Mouse (Mus musculus): Measurements from ENCODE around the gene Rhox7a. TPM values are rescaled to one million over a fixed set of nuclear protein-coding genes. Genes with fewer than 3 reads are reported as not detected.
"Not testable (repeated sequence)": the region's sequence is repeated elsewhere in the genome, so short reads cannot be mapped to it uniquely, and the experiment has no call there.

The Rhox7a gene
- total RNA-seq (2021): not detected in 2 replicates
- long read RNA-seq: 0 reads

DNA sequence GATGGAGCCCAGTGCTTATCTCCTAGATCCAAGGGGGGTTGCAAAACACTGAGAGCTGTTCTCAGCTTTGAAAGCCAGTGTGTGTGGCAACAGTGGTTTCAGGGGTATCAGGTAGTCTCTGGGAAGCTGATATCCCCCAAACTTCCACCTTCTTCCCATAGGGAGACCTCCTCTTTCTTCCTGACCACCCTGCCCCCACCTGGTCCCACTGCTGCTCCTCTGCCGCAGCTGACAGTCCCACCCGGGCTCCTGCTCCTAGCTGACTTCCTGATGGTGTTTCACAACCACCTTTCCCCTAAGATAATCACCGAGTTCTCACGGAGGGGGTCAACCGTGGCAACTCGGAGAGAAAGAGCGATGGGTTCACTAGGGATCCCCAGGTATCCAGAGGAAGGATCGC lies at the start of gene Rhox7a:
Gene Rhox7a, plus strand, starts transcription at position 301 of the 400 bp plus-strand sequence.
- not testable (repeated sequence) for DNase-seq

DNA sequence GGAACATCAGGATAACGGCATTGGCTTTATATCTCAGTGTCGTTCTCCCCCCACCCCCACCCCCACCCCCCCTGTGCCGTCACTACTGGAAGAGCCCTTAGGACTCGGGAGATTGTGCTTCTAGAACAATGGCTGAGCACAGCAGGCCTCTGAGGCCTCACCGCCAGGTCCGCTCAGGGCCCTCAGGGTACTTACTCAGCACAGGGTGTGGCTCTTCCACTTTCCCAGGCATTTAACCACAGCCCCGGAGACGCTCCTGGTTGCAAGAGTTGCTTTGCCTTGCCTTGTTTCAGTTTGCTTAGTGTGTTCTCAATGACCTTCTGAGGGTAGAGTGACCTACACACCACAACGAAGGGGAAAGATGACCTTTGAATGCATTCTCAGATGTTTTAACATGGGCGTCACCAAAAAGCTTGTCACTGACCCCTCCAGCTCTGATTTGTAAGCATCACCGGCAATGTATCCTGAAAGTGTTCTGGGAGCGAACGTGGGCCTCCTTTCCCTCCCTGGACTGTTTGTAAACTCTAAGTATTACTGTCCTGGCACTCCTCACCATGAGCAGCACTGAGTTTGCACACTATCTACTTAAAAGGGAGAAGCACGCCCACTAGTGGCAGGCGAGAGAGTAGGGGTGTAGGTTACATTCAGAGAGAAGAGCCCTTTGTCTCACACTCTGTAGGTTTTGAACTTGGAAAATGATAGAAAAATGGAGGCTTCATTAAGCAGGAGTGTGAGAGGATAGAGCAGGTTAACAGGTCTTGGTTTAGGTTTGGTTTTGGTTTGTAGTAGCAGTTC lies 24.0 kb upstream of the Rhox7a start:
- DNase-seq: no peak

DNA sequence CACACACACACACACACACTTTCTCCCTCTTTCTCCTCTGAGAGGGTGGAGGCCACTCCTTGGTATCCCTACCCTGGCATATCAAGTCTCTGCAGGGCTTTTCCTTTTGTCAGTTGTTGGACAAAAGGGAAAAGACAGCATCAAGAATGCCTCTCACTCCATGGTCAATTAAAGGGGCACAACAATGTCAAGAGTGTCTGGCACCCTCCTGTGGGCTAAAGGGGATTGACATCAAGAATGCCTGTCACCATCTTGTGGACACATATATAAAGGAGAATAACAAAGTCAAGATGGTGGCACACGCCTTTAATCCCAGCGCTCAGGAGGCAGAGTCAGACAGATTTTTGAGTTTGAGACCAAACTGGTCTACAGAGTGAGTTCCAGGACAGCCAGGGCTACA lies 22.1 kb upstream of the Rhox7a start:
- no peak for DNase-seq

- DNase-seq: peak; percentile 9
Measured at GRCm38 (mm10) chrX:37811179-37811578, 20.3 kb upstream of the Rhox7a start.

- DNase-seq: no peak
Measured at GRCm38 (mm10) chrX:37815665-37816064, 15.8 kb upstream of the Rhox7a start.

GRCm38 (mm10) chrX:37826610-37827009 lies 4.9 kb upstream of the Rhox7a start, which contains the start of gene Rhox6:
TSS of gene Rhox6 (plus strand) at chrX:37826910.
- DNase-seq: not testable (repeated sequence)

DNA sequence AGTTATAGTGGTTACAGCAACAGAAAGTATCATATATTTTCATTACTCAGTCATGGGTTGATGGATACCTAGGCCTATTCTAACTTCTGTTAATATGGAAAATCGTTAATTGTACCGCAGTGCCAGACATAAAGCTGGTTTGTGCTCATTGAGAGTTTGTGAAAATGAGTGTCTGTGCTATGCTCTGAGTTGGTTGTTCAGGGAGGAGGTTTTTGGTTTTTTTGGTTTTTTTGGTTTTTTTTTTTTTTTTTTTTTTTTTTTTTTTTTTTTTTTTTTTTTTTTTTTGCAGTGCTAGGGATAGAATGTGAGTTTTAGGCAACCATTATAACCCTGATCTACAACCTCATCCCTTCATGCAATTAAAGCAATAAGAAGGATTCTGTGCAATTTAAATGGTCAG lies 40.2 kb downstream of the Rhox7a start:
- DNase-seq: no peak

DNA sequence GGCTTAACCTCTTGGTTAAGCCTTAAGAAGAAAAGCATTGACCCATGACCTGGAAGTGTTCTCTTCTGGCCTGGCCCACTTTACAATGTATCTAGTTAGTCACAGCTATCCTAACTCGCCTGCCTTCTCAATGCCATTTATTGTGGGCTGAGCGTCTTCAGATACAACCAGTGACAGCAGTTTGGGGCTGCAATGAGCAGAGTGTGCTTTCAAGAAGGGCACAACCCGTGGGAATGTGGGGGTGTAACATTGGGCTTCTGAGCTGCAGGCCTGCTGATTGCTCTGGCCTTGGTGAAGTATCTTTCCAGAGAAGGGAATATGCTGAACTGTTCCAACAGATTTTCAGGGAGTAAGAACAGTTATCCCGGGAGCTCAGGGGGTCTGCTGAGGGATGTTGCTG lies 47.4 kb downstream of the Rhox7a start, which contains the start of gene Rhox8:
Gene Rhox8, minus strand, starts transcription at position 101 of the 400 bp plus-strand sequence.
- DNase-seq: no peak

Other genes starting within 250 kb of the Rhox7a start
- not detected in 2 replicates for gene Rhox4f, start 224.0 kb upstream of the Rhox7a start, total RNA-seq (2021)
- gene Rhox3g, start 203.1 kb upstream of the Rhox7a start, total RNA-seq (2021): not detected in 2 replicates
- gene Rhox2g, start 188.2 kb upstream of the Rhox7a start, total RNA-seq (2021): not detected in 2 replicates
- not detected in 2 replicates for gene Rhox4g, start 180.4 kb upstream of the Rhox7a start, total RNA-seq (2021)
- gene Rhox3h, start 162.9 kb upstream of the Rhox7a start, total RNA-seq (2021): not detected in 2 replicates
- gene Rhox2h, start 158.4 kb upstream of the Rhox7a start, total RNA-seq (2021): not detected in 2 replicates
- gene Rhox5, start 26.8 kb upstream of the Rhox7a start, total RNA-seq (2021): not detected in 2 replicates
- not detected in 2 replicates for gene Rhox6, start 4.8 kb upstream of the Rhox7a start, total RNA-seq (2021)
- gene Rhox8, start 47.3 kb downstream of the Rhox7a start, total RNA-seq (2021): not detected in 2 replicates
- gene Rhox7b, start 65.5 kb downstream of the Rhox7a start, total RNA-seq (2021): not detected in 2 replicates
- not detected in 2 replicates for gene Rhox9, start 70.1 kb downstream of the Rhox7a start, total RNA-seq (2021)
- gene Btg1-ps1, start 187.1 kb downstream of the Rhox7a start, total RNA-seq (2021): not detected in 2 replicates
- gene Btg1-ps2, start 211.4 kb downstream of the Rhox7a start, total RNA-seq (2021): not detected in 2 replicates
- gene Rhox10, start 234.8 kb downstream of the Rhox7a start, total RNA-seq (2021): not detected in 2 replicates

Measured in adrenal gland, postnatal 25 days (tissue).